Mouse (Mus musculus) heart, adult 11 months (tissue): ENCODE data around the gene Ppp4r4.

Experiments
- DNase-seq: peaks from one replicate; pipeline ENCODE4 v3.0.0; 2022

Gene Ppp4r4

DNA sequence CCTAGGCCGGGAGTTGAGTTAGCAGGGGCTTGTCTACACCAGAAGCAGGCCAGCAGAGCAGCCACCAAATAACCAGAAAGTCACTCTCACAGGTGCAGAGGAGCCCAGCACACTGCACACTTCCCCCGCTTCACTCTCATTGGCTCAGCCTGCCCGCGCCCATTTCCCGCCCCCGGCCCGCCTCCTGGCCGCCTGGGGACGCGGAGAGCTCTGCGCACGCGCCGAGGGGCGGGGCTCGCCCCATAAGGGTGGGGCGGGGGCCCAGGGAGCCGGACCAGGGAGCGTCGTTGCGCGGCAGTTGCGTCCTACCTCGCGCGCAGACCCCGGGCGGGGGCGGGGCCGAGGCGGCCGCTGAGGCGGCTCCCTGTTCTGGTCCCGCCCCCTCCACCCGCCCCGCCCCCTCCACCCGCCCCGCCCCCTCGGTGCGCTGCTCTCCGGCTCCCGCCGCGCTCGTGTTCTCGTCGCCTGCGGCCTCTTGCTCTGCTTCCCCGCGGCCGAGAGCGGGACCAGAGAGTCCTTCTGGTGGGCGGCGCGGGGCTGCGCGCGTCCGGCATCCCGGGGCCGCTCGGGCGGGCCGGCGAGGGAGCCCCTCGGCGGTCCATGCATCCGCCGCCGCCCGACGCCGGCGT lies at the start of gene Ppp4r4:
Gene Ppp4r4 (plus strand): TSS at position 264 of the 629 bp plus-strand sequence.
- DNase-seq = peak; percentile 99

DNA sequence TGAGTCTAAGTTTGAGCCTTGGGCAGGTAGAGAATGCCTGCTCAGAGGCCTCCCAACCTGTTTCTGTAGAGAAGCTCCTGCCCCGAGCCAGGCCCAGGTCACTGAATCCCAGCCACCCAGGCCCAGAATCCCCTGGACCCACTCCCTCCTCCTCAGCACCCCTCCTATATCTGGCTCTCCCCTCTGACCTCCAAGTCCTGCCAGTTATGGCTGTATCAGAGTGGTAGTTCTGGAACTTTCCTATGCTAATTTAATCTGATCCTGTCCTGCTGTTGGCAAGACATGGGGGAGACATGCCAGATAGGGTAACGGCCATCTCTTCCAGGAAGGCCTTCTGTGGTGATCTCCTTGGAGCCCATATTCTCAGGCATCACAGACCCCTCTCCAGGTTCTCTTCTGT lies 49.3 kb upstream of the Ppp4r4 start:
- peak; percentile 82 for DNase-seq

DNA sequence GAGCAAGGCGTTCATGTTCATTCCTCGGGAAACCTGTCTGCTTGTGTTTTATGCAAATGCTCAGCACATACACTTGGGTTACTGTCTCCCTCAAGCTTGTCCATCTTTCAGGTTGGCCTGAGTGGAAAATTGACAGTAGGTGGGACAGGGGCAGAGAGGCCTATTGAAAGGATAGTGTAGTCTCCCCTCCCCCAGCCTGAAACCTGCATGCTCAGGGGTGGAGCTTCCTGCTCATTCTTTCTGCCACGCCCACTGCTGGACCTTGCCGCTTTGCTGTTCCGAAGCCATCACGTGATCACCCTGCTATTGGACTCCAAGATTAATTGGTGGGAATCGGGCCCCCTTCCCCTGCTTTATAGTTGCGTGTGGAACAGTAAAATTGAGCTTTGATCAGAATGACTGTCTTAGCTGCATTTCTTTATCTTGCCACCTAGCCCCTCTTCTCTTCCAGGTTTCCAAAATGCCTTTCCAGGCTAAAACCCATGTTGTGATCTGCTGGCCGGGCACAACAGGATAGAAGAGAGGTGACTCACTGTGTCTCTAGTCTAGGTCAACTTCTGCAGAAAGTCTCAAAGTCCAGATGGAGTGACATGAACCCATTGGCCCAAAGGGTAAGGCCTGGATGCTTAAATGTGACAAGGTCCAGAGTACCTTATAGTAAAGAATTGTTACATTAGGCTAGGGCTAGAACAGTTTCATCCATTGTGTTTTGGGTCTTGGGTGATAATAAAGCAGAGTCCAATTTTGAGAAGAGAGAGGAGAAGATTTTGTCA lies 47.7 kb upstream of the Ppp4r4 start:
- peak; percentile 84 for DNase-seq

DNA sequence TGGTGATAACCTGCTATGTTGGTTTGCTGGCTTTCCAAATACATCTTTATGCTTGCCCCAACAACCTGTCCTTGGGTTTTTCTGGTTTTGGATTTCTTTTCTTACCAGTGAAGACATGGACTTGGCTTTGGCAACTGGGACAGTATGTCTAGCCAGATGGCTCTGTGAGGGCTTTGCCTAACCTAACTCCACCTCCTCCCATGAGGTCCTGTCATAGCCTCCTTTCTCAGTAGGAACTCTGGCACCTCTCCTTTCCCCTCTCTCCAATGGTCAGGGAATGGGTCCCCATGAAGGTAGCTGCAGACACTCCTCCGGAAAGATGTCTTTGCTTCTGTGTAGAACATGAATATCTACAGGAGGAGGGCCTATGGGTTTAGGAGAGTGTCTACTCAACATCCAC lies 45.4 kb upstream of the Ppp4r4 start:
- peak; percentile 96 for DNase-seq

DNA sequence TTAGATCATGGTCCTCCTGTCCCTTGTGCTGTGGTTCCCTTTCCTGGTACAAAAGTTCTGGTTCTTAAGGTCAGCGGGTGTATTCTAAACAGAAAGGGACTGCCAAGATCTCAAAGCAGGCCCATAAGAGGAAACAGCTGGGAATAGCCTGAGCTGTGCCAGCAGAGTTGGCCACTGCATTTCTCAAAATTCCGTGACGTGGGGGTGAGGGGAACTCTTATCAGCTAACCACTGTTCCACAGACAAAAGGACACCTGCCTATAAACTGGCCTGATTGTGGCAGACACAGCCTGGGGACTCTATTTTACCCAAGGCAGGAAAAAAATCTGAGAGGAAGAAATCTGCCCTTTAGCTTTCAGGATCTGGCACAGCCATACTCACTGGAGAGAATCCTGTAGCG lies 44.8 kb upstream of the Ppp4r4 start:
- peak; percentile 98 for DNase-seq

DNA sequence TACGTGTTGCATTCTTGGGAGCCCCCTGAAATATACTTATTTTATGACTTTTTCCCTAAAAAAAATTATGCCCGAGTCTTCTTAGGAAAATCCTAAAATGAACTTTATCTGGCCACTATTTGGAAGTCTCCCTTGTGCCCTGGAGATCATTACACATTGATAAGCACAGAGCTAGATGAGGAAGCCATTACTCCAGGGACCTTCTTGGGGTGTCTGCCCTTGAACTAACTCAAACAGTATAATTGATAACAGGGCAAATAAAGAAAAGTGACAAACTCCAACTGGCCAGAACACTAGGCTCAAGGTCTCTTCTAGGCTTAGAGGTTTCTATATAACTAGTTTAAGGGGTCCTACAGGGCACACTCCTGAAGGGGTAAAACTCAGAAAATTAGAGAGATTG lies 44.3 kb upstream of the Ppp4r4 start:
- DNase-seq = peak; percentile 74

DNA sequence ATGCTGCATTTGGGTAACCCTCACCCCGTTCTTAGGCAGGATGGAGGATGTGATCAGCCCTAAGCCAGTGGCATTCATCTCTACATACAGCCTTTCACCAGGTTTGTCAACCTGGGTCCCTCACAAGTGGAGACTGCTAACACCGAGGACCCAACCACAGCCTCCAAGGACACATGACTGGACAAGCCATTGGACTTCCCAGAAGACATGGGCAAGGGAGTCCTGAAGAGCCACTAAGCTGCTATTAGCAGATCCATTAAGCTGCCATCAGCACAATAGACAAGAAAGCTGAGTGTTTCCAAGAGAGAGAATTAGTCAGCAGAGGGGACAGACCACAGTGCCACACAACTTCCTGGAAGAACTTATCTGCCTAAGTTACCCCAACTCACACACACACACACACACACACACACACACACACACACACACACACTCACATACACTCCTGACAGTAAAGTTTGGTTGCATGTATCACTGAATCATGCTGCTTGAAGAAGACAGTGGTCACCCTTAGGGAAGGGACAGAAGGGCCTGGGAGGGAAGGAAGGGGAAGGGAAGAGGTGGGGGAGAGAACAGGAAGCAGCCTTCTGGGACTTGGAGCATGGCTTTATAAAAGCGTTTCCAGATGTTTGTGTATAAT lies 40.9 kb upstream of the Ppp4r4 start:
- DNase-seq = peak; percentile 91

DNA sequence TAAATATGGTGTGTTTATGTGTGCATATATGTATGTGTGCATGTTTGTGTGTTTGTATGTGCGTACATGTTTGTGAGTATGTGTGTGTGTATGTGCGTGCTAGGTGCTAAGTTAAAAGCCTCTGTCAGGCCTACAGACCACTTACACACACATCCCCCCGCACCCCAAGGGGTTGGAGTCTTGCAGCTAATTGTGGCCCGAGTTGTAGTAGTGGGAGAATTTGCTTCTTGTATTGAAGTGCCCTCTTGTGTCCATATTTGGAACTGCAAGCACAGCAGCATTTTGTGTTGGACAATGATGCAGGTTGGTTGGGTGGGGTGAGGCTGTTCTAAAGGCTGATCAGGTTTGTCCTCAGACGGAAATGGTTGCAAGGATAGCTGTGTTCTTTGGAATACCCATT lies 39.3 kb upstream of the Ppp4r4 start:
- DNase-seq = peak; percentile 97

DNA sequence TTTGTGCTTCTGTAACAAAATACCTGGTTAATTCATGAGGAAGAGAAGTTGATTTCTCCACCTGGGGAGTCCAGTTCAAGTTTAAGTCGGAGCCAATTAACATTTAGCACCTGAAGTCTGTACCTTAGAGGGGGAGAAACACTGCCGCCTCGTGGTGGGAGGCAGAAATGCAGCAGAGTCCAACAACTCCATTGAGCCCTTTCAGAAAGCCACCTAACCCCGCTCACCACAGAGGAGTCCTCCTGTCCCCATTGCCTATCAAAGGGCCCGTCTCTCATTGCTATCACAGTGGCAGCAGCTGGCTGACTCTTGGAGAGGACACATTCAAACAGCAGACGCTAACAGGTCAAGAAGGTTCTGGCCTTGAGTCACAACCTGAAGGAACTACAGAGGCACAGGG lies 37.6 kb upstream of the Ppp4r4 start:
- peak; percentile 79 for DNase-seq

DNA sequence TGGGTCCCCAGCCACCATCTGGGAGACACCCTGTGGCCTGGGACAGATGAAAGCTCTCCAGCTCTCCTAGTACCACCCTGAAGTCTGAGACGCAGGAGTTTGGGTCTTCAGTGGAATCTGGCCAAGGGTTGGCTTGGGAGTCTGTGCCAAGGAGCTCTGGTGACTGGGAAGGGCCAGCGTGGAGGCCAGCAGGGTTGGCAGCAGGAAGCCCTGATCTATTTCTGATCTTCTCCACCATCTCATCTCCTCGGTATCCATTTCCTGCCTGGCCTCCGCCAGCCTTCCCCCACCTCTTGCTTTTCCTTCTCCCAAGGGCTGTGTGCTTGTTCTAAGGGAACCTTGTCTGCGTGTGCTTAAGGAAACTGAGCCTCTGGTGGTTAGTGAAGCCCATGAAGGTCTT lies 33.3 kb upstream of the Ppp4r4 start:
- DNase-seq = no peak

DNA sequence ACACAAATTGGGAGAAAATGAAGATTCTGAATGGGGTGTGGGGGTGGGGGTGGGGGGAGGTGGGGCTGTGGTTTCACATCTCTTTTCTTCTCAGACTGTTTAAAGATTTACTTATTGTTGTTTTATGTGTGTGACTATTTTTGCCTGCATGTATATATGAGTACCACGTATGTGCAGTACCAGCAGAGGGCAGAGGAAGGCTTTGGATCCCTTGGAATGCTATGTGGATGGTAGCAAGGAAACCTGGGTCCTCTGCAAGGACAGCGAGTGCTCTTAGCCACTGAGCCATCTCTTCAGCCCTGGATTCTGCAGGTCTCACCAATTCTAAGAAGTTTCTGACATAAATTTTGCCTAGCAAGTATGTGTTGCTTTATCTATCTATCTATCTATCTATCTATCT lies 32.8 kb upstream of the Ppp4r4 start:
- DNase-seq = peak; percentile 46

DNA sequence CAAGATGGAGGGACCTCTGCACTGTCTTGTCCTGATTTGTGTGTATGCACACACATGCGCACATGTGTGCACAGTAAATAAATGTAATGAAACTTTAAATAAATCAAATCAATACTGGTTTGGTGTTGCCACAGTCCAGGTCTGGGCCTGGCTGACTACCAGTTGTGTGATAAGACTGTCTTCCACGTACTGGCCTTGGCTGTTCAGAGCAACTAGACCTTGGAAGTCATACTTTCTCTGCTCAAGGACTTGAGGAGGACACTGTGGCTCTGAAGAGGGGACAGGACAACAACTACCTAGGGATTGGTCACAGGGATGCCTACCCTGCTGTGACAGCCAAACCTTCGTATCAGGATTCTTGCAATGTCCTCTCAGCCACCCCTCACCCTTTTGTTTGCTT lies 28.8 kb upstream of the Ppp4r4 start:
- no peak for DNase-seq

DNA sequence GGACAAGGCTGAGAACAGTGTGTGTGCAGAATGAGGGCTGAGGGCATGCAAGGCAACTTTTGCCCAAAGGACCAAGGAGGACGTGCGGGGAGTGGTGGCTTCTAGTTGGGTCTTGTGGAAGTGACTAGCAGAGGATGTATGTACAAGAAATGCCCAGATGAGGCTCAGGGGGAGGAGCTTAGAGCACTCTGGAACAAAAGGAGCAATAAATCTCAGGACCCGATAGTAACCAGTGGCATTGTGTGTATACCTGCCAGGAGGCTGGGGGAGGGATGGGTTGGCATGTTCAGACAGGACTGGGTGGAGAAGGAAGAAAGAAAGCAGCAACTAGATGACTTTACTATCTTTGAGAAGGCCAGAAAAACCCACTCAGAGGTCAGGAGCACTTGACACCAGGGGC lies 27.7 kb upstream of the Ppp4r4 start:
- DNase-seq = no peak

DNA sequence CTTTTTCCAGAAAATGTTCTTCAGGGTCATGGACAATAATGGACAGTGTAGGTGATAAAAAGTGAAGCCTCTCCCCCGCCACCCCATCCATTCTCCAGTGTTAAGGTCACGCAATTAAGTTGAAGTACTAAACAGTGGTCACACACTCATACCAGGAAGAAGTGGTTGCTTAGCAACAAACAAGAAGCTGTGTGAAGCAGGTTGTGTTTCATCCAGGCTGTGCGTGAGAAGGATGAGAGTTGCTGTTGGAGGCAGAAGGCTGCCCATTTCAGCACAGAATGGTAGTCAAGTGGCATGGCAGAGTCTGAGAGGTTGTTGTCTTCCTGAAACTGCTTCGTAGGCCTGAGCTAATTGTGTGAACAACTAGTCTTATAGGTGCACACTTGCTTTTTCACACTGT lies 23.7 kb upstream of the Ppp4r4 start:
- no peak for DNase-seq

DNA sequence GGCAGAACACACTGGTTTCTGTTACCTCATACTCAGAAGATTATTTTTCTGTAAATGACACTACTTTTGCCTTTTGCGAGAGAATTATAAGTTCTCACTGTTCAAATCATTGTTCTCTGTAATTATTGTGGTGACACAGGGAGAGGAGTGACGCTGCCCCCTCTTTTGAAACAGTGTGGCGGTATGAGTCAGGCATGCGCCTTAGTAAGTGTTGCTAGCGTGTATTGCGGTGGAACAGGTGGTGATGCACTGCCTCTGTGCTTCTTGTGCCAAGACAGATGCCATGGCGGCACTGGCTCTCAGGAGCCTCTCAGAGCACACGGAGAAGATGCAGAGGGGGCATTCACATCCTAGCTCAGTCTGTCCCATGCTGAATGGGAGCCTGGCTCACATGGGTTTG lies 22.2 kb upstream of the Ppp4r4 start:
- no peak for DNase-seq

DNA sequence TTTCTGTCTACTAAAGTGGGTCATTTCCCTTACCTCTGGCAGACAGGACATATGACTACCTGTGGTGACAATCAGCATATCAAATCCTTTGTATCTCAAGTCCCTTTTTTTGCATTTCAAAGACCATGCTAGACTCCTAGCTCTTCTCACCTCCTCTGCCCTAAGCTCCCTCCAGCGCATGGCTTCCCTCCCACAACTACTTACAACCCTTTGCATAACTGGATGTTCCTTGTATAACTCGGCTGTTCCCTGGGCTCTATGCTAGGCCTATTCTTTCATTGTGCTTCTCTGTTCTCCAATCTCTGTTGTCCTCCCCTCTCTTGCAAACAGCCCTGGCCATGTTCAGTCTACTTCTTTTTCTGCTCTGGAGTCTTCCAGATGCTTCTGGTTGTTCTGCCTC lies 20.5 kb upstream of the Ppp4r4 start:
- no peak for DNase-seq

DNA sequence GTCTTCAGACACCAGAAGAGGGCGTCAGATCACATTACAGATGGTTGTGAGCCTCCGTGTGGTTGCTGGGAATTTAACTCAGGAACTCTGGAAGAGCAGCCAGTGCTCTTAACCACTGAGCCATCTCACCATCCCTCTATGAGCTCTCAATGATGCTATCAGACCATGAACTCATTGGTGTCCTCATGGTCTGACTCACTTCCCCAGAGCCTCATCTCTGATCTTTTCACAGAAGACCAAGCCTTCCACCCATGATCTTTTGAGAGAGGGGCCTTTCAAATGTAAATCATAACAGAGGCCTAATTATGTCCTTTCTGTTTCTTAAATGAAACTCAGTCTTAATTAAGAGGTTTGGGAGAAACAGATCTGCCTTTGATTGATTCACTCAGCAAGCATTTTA lies 19.0 kb upstream of the Ppp4r4 start:
- no peak for DNase-seq

DNA sequence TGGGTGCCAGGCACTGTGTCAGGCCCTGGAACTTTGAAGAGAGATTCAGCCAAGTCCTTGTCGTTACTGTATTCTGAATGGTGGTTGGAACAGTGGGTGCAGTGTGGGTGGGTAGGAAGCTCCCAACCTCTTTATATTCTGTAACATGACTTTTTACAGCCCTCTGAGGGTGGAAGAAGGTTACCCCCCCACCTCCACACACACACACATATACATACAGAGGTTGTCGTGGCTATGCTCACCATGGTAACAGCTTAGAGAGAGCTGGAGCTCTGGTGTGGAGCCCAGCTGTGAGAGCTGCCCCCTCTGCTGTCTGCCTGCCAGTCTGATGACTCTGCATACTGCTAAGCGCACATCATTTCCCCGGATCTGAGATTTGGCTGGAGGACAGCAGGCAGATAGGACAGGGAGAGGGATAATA lies 18.6 kb upstream of the Ppp4r4 start:
- DNase-seq = no peak

DNA sequence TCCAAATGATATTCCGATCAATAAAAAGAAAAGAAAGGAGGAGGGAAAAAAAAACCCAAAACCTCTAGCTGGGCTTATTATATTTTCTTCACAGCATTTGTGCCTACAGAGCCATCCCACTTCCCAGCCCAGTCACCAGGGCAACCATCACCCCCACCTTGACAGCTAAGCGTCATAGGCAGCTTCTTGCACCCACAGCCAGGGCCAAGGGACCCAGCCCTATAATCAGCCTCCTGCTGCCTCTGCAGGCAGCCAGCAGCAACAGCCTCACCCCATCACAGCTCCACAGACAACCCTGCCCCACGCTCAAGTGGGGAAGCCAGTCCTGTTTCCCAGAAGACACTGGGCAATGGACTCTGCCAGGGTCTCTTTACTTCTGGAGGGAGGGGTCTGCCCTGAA lies 17.7 kb upstream of the Ppp4r4 start:
- DNase-seq = no peak

DNA sequence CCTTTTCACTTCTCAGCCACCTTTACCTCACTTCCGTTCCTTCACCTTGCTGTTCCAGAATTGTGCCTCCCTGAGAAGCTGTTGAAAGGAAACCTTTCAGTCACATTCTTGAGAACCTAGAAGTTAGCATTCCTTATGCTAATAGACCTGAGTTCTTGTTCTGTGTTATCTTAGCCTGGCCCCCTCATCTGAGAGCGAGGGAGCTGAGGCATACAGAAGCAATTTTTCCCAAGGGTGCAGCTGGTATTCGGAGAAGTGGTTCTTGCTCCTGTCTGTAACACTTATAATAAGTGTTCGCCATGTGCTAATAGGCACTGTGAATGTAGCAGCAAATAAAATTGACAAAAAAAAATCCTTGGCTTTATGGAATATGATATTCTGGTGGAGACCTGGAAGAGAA lies 16.4 kb upstream of the Ppp4r4 start:
- no peak for DNase-seq

DNA sequence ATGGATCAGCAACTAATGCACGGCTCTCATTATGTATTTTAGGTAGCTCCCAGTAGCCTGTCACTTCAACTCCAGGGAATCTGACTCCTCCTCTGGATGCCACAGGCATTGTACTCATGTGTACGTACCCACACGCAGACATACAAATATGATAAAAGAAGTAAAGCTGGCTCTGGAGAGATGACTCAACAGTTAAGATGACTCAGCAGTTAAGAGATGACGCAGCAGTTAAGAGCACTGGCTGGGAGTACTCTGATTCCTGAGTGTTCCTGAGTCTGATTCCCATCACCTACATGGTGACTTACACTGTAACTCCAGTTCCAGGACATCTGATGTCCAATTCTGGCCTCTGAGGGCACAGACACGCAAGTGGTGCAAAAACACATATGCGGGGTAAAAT lies 13.4 kb upstream of the Ppp4r4 start:
- DNase-seq = peak; percentile 52

DNA sequence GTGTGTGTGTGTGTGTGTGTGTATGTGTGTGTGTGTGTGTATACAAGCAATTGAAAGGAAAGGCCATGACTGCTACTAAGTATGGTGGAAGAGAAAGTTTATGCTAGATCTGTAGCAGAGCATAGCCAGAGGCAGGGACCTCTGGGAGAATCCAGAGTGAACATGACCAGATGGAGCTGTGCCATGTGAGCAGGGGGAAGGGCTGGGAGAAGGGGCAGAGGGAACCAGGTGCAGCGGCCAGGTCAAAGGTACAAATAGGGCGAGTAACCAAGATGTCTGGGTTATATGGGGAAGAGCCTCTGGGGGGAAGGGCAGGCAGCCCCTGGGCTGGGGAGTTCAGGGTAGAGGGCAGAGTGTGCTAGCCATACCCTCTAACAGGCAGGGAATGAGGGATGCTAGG lies 1.5 kb upstream of the Ppp4r4 start:
- DNase-seq = no peak

DNA sequence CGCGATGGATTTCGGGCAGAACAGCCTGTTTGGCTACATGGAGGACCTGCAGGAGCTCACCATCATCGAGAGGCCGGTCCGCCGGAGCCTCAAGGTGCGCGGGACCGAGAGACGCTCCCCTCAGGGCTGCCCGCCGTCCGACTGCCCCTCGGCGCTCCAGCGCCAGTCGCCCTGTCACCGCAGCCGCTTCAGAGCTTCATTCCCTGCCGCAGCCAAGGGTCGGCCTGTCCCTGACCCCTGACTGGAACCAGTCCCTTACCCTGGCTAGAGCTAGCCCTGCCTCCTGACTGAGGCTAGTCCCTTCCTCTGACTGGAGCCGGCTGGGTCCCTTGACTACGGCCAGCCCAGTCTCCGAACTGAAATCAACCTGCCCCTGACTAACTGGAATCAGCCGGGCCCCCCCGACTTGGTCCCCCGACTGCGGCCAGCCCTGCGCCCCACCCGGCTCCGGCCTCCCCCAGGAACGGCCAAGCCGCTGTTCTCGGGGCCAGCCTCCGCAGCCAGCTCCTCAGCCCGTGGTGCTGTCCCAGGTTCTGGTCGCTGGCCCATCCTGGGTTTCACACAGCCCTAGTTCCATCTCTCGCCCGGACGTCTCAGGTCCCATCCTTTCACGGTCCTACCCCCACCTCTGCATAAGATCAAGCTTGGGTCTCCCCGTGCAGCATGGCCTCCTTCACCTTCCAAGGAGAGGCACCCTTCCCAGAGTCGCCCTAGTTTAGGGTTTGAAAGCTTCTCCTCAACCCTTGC lies 739 bp downstream of the Ppp4r4 start:
- DNase-seq = peak; percentile 96

DNA sequence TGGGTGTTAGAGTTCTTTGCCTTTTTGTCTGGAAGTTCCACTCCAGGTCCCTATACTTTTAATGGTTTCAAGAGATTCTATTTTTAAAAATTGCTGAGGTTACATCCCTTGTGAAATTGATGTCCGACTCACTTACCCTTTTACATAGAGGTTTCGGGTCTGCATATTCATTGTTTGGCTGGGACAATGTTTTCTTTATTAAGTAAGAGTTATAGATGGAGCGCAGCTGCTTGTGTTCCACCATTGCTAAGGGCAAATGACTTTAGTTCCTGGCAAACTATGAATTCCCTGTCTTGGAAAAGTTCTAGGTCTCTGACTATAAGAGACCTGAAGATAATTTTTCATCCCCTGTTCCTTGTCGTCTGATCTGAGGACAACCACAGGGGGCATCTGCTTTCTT lies 8.3 kb downstream of the Ppp4r4 start:
- no peak for DNase-seq
